Mouse (Mus musculus): ENCODE measurements around the gene Gm45194. TPM values are rescaled to one million over a fixed set of nuclear protein-coding genes. Genes with fewer than 3 reads are reported as not detected.

Gm45194 gene
- polyA plus RNA-seq, 1 experiment = not detected

GRCm38 (mm10) chrX:112238749-112239148 lies 347.6 kb downstream of the Gm45194 start, which contains the start of gene 4933403O08Rik:
Gene 4933403O08Rik (plus strand): TSS chrX:112239049.
- no peaks in the 10 kb centered on the region for H3K27me3 ChIP-seq (ENCODE audit: control insufficient read depth)
- no peaks in the 10 kb centered on the region for H3K4me1 ChIP-seq (ENCODE audit: control insufficient read depth)
- TF ChIP-seq TAL1 (IDR thresholded peaks at IDR 0.05; ENCODE audit: low read length) (no peak), GATA1 (IDR thresholded peaks at IDR 0.05; ENCODE audit: low read length) (no peak)
- H3K36me3 ChIP-seq (ENCODE audit: control insufficient read depth) = no peaks in the 10 kb centered on the region
- no peaks in the 10 kb centered on the region for H3K9me3 ChIP-seq (ENCODE audit: control insufficient read depth, low read length)
- no peak within 1 kb of the TSS for H3K4me3 ChIP-seq (replicated peaks)

GRCm38 (mm10) chrX:112242916-112243315 lies 351.7 kb downstream of the Gm45194 start:
- Histone ChIP-seq H3K9me3 (ENCODE audit: control insufficient read depth, low read length) (no peaks in the 10 kb centered on the region), H3K4me1 (ENCODE audit: control insufficient read depth) (no peaks in the 10 kb centered on the region), H3K36me3 (ENCODE audit: control insufficient read depth) (no peaks in the 10 kb centered on the region), H3K27me3 (ENCODE audit: control insufficient read depth) (no peaks in the 10 kb centered on the region), H3K4me3 (replicated peaks) (no peak overlapping the region)
- TF ChIP-seq TAL1 (IDR thresholded peaks at IDR 0.05; ENCODE audit: low read length) (no peak), GATA1 (IDR thresholded peaks at IDR 0.05; ENCODE audit: low read length) (no peak)

DNA sequence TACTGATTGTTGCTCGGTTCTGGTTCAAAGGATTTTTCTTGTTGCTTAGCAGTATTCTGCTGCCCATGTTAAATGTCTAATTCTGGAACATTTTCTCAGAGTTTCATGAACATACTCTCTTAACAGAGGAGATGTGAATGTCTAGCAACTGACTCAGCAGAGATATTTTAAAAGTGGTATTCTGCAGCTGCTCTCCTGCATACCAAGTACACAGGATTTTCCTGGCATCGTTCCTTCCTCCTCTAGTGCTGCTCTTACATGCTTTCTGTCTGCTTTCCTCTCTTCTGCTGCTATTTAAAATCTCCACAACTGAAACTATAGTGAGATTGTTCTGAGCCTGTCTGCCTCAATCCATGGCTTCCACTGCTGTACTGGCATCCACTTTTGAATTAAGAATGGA lies 364.3 kb downstream of the Gm45194 start:
- no peaks in the 10 kb centered on the region for H3K9me3 ChIP-seq (ENCODE audit: control insufficient read depth, low read length)
- H3K36me3 ChIP-seq (ENCODE audit: control insufficient read depth) = no peaks in the 10 kb centered on the region
- H3K27me3 ChIP-seq (ENCODE audit: control insufficient read depth) = no peaks in the 10 kb centered on the region
- no peaks in the 10 kb centered on the region for H3K4me1 ChIP-seq (ENCODE audit: control insufficient read depth)
- no peak for TF ChIP-seq GATA1 (IDR thresholded peaks at IDR 0.05; ENCODE audit: low read length)
- no peak overlapping the region for H3K4me3 ChIP-seq (replicated peaks)

DNA sequence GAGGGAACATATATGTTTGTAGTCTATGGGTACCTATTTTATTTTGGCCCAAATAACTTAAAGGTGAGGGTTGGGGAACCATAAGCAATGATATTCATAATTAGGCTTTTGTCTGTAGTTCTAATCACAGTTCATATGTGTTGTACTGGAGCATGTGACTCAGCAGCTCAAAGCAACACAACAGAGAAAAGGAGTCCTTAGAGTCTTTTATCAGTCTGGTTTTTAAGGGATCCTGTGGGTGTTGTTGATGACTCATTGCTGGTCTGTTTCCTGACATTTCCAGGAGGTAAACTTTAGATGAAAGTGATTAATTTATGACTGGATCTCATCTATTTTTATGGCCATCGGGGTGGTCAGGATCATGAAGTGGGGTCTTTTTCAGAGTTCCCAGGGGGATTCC lies 382.4 kb downstream of the Gm45194 start:
- H3K4me3 ChIP-seq (replicated peaks) = no peak overlapping the region
- H3K27me3 ChIP-seq (ENCODE audit: control insufficient read depth) = no peaks in the 10 kb centered on the region
- no peaks in the 10 kb centered on the region for H3K4me1 ChIP-seq (ENCODE audit: control insufficient read depth)
- TF ChIP-seq TAL1 (IDR thresholded peaks at IDR 0.05; ENCODE audit: low read length) (no peak), GATA1 (IDR thresholded peaks at IDR 0.05; ENCODE audit: low read length) (no peak)
- no peaks in the 10 kb centered on the region for H3K9me3 ChIP-seq (ENCODE audit: control insufficient read depth, low read length)
- no peaks in the 10 kb centered on the region for H3K36me3 ChIP-seq (ENCODE audit: control insufficient read depth)

Other genes with a start within 250 kb of the Gm45194 start
- gene Hdx, start 194.3 kb upstream of the Gm45194 start, polyA plus RNA-seq (2012) = not detected in 2 replicates
- not detected in 2 replicates for gene Tex16, start 119.6 kb downstream of the Gm45194 start, polyA plus RNA-seq (2012)